Mouse (Mus musculus): ENCODE results near the gene Leprot.

The Leprot gene

GRCm38 (mm10) chr4:101647196-101647905, at the start of gene Leprot:
TSS of gene Leprot (plus strand) at chr4:101647718.
- DNase-seq (ENCODE audit: low read depth in 2 of 2, low spot score in 2 of 2): peak; percentile 85 to 89

GRCm38 (mm10) chr4:101601758-101602157, 45.8 kb upstream of the Leprot start:
- peak in 1 of 2 experiments; percentile 4 for DNase-seq (ENCODE audit: low read depth in 2 of 2, low spot score in 2 of 2)

- DNase-seq (ENCODE audit: low read depth in 2 of 2, low spot score in 2 of 2): no peak
Measured at GRCm38 (mm10) chr4:101603635-101604034, 43.9 kb upstream of the Leprot start.

GRCm38 (mm10) chr4:101616520-101616919, 31.0 kb upstream of the Leprot start:
- DNase-seq (ENCODE audit: low read depth in 2 of 2, low spot score in 2 of 2): no peak

- DNase-seq (ENCODE audit: low read depth in 2 of 2, low spot score in 2 of 2): no peak
Measured at GRCm38 (mm10) chr4:101617742-101618141, 29.8 kb upstream of the Leprot start.

GRCm38 (mm10) chr4:101620206-101620605, 27.3 kb upstream of the Leprot start:
- no peak for DNase-seq (ENCODE audit: low read depth in 2 of 2, low spot score in 2 of 2)

- DNase-seq (ENCODE audit: low read depth in 2 of 2, low spot score in 2 of 2): no peak
Measured at GRCm38 (mm10) chr4:101621241-101621640, 26.3 kb upstream of the Leprot start.

- no peak for DNase-seq (ENCODE audit: low read depth in 2 of 2, low spot score in 2 of 2)
Measured at GRCm38 (mm10) chr4:101625278-101625677, 22.2 kb upstream of the Leprot start.

GRCm38 (mm10) chr4:101635596-101635995, 11.9 kb upstream of the Leprot start:
- no peak for DNase-seq (ENCODE audit: low read depth in 2 of 2, low spot score in 2 of 2)

GRCm38 (mm10) chr4:101637472-101637871, 10.0 kb upstream of the Leprot start:
- no peak for DNase-seq (ENCODE audit: low read depth in 2 of 2, low spot score in 2 of 2)

GRCm38 (mm10) chr4:101640631-101641030, 6.9 kb upstream of the Leprot start:
- no peak for DNase-seq (ENCODE audit: low read depth in 2 of 2, low spot score in 2 of 2)

- no peak for DNase-seq (ENCODE audit: low read depth in 2 of 2, low spot score in 2 of 2)
Measured at GRCm38 (mm10) chr4:101642708-101643107, 4.8 kb upstream of the Leprot start.

- DNase-seq (ENCODE audit: low read depth in 2 of 2, low spot score in 2 of 2): no peak
Measured at GRCm38 (mm10) chr4:101643216-101643615, 4.3 kb upstream of the Leprot start.

- DNase-seq (ENCODE audit: low read depth in 2 of 2, low spot score in 2 of 2): no peak
Measured at GRCm38 (mm10) chr4:101646857-101647195, 692 bp upstream of the Leprot start.

GRCm38 (mm10) chr4:101647976-101648642, 591 bp downstream of the Leprot start:
- no peak for DNase-seq (ENCODE audit: low read depth in 2 of 2, low spot score in 2 of 2)

- DNase-seq (ENCODE audit: low read depth in 2 of 2, low spot score in 2 of 2): no peak
Measured at GRCm38 (mm10) chr4:101648745-101649144, 1.2 kb downstream of the Leprot start.

GRCm38 (mm10) chr4:101650961-101651360, 3.4 kb downstream of the Leprot start:
- no peak for DNase-seq (ENCODE audit: low read depth in 2 of 2, low spot score in 2 of 2)

GRCm38 (mm10) chr4:101654256-101654655, 6.7 kb downstream of the Leprot start:
- no peak for DNase-seq (ENCODE audit: low read depth in 2 of 2, low spot score in 2 of 2)

- DNase-seq (ENCODE audit: low read depth in 2 of 2, low spot score in 2 of 2): no peak
Measured at GRCm38 (mm10) chr4:101654788-101655414, 7.4 kb downstream of the Leprot start.

GRCm38 (mm10) chr4:101655415-101655790, 7.9 kb downstream of the Leprot start:
- no peak for DNase-seq (ENCODE audit: low read depth in 2 of 2, low spot score in 2 of 2)

GRCm38 (mm10) chr4:101656056-101656455, 8.5 kb downstream of the Leprot start:
- DNase-seq (ENCODE audit: low read depth in 2 of 2, low spot score in 2 of 2): no peak

GRCm38 (mm10) chr4:101656956-101657570, 9.5 kb downstream of the Leprot start:
- DNase-seq (ENCODE audit: low read depth in 2 of 2, low spot score in 2 of 2): no peak

Measured in CD8-positive naive resting alpha-beta T cell, adult 2 months (primary cell).